Mouse (Mus musculus) urinary bladder, postnatal 4 days (tissue): ENCODE results near the gene Serpina11.
"Not testable (repeated sequence)": the region's sequence is repeated elsewhere in the genome, so short reads cannot be mapped to it uniquely, and the experiment has no call there.

Experiments
- DNase-seq, 2 experiments: peaks; one replicate each; pipeline ENCODE4 v3.0.0; 2021 to 2022; ENCODE audit warnings: low spot score in 2 of 2

Serpina11 gene

DNA sequence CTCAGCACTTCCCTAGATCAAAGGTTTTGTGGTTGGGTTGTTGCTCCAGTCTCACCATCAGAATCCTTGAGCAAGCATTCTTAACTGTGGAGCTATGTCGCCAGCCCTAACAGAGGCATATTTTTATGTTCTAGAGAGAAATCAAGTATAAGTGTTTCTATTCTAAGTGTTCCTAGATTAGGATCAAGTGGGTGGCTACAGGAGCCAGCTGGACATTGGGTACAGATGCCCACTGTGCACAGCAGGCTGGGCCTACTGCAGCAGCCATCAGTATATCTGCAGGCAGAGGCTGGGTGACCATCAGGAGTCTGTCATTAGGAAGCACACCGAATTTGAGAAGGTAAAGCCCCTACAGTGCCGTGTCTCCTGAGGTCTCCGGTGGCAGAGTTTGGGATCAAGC, 18.7 kb downstream of the Serpina11 start:
- no peak for DNase-seq

DNA sequence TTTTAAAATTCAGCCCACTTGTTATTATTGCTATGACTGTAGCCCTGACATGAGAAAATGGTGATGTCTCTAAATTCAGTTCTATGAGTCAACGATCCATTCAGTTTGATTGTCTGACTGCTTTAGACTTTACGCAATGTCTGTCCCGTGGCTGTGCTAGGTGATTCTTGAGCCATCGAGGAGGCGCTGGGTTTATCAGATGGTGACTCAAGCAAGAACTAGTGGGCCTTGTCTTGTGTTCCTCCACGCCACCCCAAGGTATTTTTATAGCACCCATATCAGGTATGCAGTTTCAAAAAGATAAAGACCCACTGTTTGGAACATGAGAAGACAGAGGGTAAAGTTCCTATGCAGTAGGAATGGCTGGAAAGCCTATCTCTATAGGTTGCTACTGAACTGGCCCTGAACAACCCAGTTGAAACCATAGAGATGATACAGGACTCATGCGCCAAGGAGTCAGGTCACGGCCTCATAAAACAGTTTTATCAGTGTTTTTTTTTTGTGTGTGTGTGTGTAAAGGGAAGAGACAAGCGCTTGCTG, 20.1 kb downstream of the Serpina11 start:
- no peak for DNase-seq

DNA sequence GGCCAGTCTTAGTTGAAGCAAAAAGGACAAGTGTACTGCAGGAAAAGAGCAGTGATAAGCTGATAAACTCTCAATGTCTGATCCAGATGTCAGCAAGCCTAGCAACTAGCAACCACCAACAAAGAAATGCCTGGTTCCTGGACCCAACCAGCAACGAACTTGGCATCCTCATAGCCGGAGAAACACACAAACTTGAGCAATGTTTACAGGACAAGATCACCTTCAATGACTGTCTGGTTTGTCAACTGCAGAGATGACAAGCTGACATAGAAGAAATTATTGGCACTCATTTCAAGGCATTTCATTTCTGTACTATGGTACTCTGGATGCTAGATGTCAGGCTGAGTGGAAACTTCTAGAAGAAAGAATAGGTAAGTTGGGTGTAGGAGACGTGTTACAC, 23.0 kb downstream of the Serpina11 start:
- no peak for DNase-seq

DNA sequence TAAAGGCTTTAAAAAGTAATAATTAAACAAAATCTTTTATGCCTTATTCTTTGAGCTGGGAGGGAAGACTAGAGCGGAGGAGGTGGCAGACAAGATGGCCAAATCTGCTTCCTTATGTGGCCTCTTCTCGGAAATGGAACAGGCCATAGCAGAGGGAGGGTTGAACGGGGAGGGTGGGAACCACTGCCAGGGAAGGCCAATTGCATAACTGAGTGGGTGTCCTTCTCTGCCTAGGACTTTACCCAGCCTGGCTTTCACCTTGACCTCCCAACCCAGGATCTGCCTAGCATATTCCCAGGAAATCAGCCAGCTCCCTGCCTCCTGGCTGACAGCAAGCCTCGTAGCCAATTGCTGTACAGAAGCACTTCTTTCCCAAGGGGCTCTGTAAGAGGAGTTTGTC, 26.5 kb downstream of the Serpina11 start:
- DNase-seq, result no peak

DNA sequence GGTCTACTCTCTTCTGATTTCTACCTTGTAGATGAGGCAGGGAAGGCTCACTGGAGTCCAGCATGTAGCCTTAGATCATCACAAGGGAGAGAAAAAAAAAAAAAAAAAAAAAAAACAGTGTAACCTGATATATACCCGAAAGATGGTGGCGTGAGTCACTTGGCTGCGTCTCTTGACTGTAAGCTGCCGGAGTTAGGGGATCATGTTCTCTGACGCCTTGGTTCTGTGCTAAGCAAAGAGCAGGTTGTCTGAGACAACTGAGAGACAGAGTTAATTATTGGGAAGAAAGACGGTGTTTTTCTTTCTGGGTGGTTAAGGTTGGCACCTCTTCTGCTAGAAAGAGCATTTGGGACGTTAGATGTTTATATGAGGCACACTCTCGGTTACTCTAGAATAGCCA, 26.9 kb downstream of the Serpina11 start:
- no peak for DNase-seq

DNA sequence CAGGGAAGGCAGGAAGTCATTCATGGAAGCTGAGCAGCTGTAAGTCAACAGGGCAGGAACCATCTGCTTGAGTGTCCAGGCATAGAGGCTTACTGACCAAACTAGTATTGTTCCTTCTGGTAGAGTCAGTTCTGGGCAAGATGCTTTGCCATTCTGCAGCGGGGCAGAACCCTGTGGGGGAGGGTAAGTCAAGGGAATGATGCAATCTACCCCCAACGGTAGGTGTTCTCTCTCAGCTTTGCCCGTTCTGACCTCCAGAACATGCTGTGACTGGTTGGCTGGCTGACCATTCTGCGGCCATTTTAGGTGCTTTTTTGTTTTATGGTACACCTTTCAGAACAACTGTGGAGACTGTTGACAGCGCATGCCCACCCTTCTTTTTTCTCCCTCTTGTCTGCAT, 27.4 kb downstream of the Serpina11 start:
- DNase-seq, result no peak

DNA sequence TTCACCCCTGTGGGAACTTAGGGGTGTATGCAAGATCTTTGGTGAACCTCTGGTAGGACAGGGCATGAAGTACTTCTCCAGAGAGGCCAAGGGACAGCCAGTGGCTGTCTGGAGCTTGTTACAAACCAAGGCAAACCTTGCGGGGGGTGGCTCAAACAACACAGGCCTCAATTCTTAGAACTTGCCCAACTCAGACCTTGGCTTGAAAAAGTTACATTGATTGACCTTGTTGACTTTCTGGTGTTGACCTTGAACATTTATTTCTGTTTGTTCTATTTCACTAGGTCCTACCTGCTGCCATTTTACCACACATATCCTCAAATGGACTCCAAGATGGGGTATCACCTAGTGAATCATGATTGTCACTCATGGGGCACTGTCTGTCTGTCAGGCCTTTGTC, 28.0 kb downstream of the Serpina11 start:
- DNase-seq, result no peak

DNA sequence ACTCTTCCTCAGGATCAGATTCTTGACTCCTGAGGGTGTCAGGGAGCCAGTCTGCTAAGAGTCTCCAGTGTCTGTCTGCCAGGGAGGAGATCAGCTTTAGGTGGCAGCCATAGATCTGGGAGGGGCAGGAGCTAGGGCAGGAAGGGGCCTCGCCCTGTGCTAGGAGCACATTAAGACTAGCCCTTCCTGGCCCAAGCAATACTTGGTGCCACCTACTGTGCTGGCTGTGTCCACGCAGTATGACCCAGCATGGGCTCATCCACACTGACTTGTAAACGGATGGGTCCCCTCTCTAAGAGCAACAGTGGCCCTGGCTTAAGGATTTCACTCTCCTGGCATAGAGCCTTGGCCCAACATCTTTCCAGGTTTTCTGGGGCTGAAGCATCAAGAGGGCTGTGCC, 31.0 kb downstream of the Serpina11 start, which contains the start of gene Serpina1e:
TSS of gene Serpina1e (minus strand) at position 178 of the 400 bp plus-strand sequence.
- no peak for DNase-seq

DNA sequence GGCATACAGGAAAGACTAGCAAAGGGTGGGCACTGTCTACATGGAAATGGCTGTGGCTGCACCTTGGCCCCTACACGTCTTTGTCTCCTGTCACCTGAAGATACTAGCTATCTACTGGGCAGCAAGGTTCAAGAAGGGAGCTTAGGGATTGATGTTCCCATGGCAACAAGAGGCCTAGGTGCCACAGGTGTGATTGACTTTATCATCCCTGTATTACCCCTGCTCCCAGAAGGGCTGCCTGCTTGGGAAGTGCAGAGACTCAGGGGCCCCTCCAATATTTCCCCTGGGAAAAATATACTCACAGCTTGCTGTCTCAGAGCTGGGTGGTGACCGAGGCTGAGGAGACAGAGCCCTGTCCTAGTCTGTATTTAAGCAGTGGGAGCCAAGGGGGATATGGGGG, 33.2 kb downstream of the Serpina11 start:
- not testable (repeated sequence) for DNase-seq

DNA sequence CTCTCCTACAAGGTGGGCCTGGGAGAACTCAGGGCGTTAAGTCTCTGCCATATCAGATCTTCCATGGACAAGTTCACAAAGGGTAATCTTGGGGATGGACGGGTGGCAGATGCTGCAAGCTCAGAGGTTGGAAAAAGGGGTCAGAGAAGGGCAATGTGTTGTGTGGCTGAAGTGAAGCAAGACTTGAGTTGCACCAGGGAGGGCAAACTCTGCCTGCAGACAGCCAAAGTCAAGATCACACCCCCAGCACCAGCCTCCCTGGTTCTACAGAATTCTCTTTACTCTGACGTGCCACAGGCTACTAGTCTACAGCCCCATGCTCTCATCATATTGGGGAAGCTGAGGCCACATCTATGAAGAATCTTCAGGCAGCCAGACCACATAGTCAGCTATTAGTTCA, 36.8 kb downstream of the Serpina11 start:
- DNase-seq, result not testable (repeated sequence)

DNA sequence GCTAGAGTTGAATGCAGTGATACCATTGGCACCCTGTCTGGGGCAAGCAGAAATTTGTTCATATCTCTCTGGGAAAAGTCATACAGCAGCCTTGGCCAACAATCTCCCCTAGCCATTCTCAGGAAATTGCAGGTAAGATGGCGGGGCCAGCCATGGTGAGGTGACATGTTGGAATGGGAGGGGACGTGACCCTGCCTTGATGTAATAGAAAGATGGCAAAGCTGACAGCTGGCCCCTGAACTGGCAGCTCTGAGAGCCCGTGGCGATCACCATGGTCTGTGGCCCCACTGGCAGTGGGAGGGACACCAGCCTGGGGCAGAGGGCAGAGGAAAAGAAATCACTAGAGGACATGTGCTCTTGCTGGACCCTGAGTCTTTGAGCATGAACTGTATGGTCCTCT, 43.5 kb downstream of the Serpina11 start:
- DNase-seq, result peak in 1 of 2 experiments; percentile 56
